Mouse (Mus musculus) lung, postnatal 4 days (tissue): ENCODE results near the gene Crlf3.
A peak's percentile ranks its signal among the peaks of the same experiment; 100 is the strongest.

Experiments
- DNase-seq, 2 experiments: peaks; one replicate each; pipeline ENCODE4 v3.0.0; 2021

Crlf3 gene

GRCm38 (mm10) chr11:80080826-80081728, at the start of gene Crlf3:
Gene Crlf3, minus strand, starts transcription at chr11:80080991.
- DNase-seq: peak; percentile 97

DNA sequence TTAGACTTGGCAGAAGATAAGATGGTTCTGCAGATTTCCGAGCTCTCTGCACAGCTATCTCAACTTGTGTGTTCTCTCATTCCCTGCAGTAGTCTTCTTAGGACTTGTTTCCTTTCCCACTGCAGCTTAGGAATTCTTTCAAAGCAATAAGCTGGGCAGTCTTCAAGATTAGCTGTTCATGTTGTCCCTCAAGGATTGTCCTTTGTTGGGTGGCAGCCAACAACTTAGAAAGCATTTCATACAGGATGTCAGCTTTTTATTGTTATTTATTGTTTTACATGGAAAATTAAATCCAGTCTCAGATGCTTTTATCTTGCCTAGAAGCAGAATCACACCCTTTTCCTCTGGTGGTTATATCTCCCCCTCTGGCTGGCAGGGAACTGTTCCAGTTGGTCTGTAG, 35.6 kb upstream of the Crlf3 start:
- DNase-seq: no peak

DNA sequence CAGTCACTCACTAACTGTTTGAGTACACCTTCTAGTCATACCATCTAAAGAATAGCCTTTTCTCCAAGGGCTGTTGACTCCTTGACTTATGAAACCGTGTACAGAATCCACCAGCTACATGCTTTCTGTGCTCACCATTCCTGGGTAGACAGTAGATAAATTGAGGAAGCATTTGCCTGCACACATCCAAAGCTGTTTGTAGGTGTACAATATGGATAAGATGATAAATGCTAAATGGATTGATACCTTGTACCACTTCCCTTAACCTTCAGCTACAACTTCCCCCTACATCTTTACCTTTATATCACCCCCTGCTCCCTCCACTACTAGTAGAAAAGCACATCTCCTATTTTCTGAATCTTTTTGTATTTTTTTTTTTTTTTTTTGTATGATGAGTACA, 23.6 kb upstream of the Crlf3 start:
- no peak for DNase-seq

DNA sequence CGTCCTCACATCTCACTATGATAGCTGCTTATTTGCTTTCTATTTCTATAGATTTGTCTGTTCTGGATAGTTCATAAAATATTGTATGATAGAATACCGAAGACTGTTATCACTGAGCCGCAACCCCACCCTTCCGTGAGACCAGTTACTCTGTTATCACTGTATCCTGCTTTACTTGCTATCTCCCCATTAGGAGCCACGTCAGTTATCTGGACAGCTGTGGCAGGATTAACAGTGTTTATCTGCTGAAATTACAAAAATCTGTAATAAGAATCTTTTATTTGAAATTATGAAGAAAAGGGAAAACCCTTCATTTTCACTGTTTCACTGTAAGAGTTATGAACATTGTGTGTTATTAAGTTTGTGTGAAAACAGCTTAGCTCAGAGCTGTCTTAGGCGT, 20.5 kb upstream of the Crlf3 start:
- no peak for DNase-seq

DNA sequence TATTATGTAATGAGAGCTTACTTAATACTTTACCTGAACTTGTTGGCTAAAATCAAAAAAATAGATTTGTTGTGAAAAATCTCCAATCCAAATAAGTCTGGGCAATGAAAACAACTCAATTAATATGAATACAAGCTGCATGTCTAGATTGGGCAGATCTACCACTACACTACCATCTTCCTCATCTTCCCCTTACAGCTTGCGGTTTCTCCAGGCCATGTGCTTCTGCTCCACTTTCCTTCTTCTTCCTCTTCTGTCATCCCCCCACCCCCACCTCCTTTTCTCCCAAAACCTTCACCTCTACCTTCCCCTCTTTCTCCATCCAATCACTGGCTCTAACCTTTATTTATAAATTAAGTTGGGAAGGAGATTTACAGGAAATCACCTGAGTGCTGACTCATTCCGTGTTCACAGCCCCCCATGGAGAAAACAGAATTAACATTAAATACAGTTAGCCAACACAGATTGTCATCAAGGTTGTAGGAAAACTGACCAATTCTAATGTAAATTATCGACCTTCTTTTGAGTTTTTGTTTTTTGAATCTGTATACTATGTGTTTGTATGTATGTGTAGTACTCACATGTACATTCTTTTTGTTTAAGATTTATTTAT, 17.8 kb upstream of the Crlf3 start:
- DNase-seq: no peak

GRCm38 (mm10) chr11:80090555-80091164, 9.9 kb upstream of the Crlf3 start:
- DNase-seq: no peak

GRCm38 (mm10) chr11:80089817-80090214, 9.0 kb upstream of the Crlf3 start:
- no peak for DNase-seq

DNA sequence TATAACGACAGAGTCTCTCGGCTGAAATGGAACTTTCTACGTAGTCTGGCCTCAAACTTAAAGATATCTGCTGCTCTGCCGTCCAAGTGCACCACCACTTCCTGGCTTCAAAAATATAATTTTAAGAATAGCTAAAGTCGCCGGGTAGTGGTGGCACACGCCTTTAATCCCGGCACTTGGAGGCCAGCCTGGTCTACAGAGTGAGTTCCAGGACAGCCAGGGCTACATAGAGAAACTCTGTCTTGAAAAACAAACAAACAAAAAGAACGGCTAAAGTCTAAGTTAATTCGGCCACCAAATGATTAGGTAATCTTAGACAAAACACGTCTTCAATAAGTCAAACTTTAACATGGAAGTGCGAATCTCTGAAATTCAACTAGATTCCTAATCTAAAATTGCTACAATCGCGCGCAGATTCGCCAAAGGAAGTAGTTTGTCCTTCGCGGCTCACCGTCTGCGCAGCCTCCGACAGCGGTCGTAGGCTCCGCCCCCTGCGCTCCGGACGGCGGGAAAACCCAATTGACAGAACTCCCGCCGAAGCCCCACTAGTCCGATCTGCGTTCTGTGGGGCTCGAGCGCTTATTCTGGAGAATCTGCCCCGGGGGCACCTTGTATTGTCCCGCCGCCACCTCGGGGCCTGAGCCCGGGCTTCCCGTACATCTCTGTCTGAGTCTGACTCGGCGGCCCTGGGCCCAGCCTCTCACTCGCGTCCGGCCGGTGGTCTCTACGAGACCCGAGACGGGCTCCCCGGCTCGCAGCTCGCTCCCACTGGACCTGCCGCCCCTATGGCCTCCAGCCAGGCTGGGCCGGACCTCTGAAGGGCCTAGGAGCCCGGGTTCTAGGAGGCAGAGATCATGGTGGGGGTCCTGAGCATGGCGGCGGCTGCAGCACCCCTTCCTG, 8.4 kb upstream of the Crlf3 start, which contains the start of gene Atad5:
Gene Atad5 (plus strand): TSS at position 484 of the 900 bp plus-strand sequence.
- peak; percentile 91 to 94 for DNase-seq

DNA sequence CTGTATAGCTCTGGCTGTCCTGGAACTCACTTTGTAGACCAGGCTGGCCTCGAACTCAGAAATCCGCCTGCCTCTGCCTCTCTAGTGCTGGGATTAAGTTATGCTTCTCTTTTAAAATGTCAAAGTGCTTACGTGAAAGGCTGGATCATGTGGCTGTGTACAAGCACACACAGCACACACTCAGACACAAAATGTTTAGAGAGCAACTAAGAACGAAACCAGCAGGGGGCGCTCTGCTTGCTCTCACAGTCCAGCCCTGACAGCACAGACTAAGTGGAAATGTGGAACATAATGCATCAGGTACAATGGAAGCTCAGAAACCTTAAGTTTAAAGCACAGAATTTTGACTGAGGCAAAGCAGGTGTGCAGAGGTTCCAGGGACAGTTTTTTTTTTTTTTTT, 6.1 kb upstream of the Crlf3 start:
- DNase-seq: peak; percentile 73 to 89

- peak; percentile 36 to 45 for DNase-seq
Observed at GRCm38 (mm10) chr11:80085356-80086055, 4.7 kb upstream of the Crlf3 start.

GRCm38 (mm10) chr11:80081786-80082319, 1.1 kb upstream of the Crlf3 start:
- no peak for DNase-seq

DNA sequence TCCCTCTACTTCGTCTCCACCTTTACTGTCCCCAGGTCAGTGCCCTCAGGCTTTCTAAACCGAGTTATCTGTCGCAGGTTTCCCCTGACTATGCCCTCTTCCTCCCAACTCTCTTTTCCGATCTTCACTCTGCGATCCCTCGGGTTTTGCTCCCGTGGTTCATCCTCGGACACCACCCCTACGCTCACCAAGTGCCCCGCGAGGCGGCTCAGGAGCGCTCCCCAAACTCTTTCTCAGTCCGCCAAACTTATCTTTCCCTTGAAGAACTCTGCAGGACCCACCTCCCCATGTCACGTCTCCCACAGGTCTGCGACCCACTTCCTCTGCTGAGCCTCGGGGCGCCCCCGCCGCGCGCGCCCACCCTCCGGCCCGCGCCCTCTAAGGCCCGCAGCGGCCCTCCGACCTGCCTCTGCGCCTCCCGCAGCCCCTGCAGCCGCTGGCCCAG, 388 bp downstream of the Crlf3 start:
- DNase-seq: no peak

GRCm38 (mm10) chr11:80079751-80080150, 1.0 kb downstream of the Crlf3 start:
- DNase-seq: no peak

- DNase-seq: no peak
Observed at GRCm38 (mm10) chr11:80078831-80079230, 2.0 kb downstream of the Crlf3 start.

GRCm38 (mm10) chr11:80077784-80078545, 2.8 kb downstream of the Crlf3 start:
- no peak for DNase-seq

- DNase-seq: no peak
Observed at GRCm38 (mm10) chr11:80075608-80076277, 5.0 kb downstream of the Crlf3 start.

- no peak for DNase-seq
Observed at GRCm38 (mm10) chr11:80072365-80072764, 8.4 kb downstream of the Crlf3 start.

DNA sequence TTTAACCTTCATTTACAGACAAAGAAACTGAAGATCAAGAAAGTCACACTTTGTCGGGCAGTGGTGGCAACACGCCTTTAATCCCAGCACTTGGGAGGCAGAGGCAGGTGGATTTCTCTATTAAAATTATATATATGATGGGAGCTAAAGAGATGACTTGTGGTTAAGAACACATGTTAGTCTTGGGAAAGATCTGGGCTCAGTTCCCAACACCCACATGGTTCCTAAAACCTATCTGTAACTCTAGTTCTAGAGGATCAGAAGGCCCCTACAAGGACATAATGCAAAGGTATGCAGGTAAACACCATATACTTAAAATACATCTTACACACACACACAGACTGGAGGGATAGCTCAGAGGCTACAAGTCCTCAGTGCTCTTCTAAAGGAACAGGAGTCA, 9.8 kb downstream of the Crlf3 start:
- no peak for DNase-seq

DNA sequence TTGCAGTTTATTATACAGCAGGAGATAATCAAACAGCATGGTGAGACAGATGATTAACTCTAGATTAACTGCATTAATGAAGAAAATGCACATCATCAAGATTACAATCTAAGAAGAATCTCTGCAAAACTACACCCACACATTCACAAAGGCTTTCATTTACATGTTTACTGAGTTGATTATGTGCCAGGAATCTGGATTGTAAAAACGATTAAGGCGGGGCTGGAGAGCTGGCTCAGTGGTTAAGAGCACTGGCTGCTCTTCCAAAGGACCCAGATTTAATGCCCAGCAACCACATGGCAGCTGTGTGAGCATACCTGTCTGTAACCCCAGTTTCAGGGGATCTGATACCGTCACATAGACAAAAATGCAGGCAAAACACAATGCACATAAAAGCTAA, 11.0 kb downstream of the Crlf3 start:
- DNase-seq: no peak

GRCm38 (mm10) chr11:80067558-80067957, 13.2 kb downstream of the Crlf3 start:
- no peak for DNase-seq
